Mouse (Mus musculus): ENCODE results near the gene Rnf151. TPM values are rescaled to one million over a fixed set of nuclear protein-coding genes. Genes with fewer than 3 reads are reported as not detected.

Gene Rnf151
- not detected for total RNA-seq (2021)
- polyA plus RNA-seq (2012; rRNA removed): 0.15 and 0.68 TPM in 2 replicates
- long read RNA-seq: 0 reads

GRCm38 (mm10) chr17:24717943-24718342 is at the start of gene Rnf151, which contains the start of gene Rps2:
TSS of gene Rnf151 (minus strand) at chr17:24718063.
TSS of gene Rps2 (plus strand) at chr17:24718116.
- WGBS: 73% methylated on average over 4 of the region's 4 CpGs
- no peak within 1 kb of the TSS for H3K4me3 ChIP-seq
- H3K9ac ChIP-seq (ENCODE audit: low read depth, low read length): no peak within 1 kb of the TSS
- no peaks in the 10 kb centered on the region for H3K79me2 ChIP-seq (replicated peaks; ENCODE audit: control insufficient read depth, insufficient read depth, low read length)
- intact Hi-C loops (cut with DNase I): no loop called here
- DNase-seq: no peak
- H3K4me1 ChIP-seq (ENCODE audit: control insufficient read depth, insufficient read depth, low read length): peaks cover 5% of the 10 kb centered on the region
- no peak within 1 kb of the TSS for H3K27ac ChIP-seq
- peaks cover 12% of the 10 kb centered on the region for H3K36me3 ChIP-seq (ENCODE audit: control insufficient read depth, insufficient read depth, low read length)
- H3K27me3 ChIP-seq (ENCODE audit: control insufficient read depth, insufficient read depth, low read length): no peaks in the 10 kb centered on the region
- TF ChIP-seq CTCF (IDR thresholded peaks at IDR 0.05) (no peak), EP300 (IDR thresholded peaks at IDR 0.05; ENCODE audit: insufficient read depth, low read depth, low read length) (no peak), POLR2A (IDR thresholded peaks at IDR 0.05; ENCODE audit: insufficient read depth, low read depth, low read length) (no peak)

- no peaks in the 10 kb centered on the region for H3K4me1 ChIP-seq (ENCODE audit: control insufficient read depth, insufficient read depth, low read length)
- no peaks in the 10 kb centered on the region for H3K27me3 ChIP-seq (ENCODE audit: control insufficient read depth, insufficient read depth, low read length)
- H3K9ac ChIP-seq (ENCODE audit: low read depth, low read length): no peak overlapping the region
- no peak overlapping the region for H3K27ac ChIP-seq
- H3K4me3 ChIP-seq: no peak overlapping the region
- intact Hi-C loops (cut with DNase I): no loop called here
- H3K36me3 ChIP-seq (ENCODE audit: control insufficient read depth, insufficient read depth, low read length): no peaks in the 10 kb centered on the region
- no peak for DNase-seq
- WGBS: 40% methylated on average over 12 of the region's 12 CpGs
- no peaks in the 10 kb centered on the region for H3K79me2 ChIP-seq (replicated peaks; ENCODE audit: control insufficient read depth, insufficient read depth, low read length)
- TF ChIP-seq CTCF (IDR thresholded peaks at IDR 0.05) (no peak), EP300 (IDR thresholded peaks at IDR 0.05; ENCODE audit: insufficient read depth, low read depth, low read length) (no peak), POLR2A (IDR thresholded peaks at IDR 0.05; ENCODE audit: insufficient read depth, low read depth, low read length) (no peak)
Measured at GRCm38 (mm10) chr17:24766266-24766875, 48.5 kb upstream of the Rnf151 start.

- H3K36me3 ChIP-seq (ENCODE audit: control insufficient read depth, insufficient read depth, low read length): no peaks in the 10 kb centered on the region
- no peak overlapping the region for H3K27ac ChIP-seq
- intact Hi-C loops (cut with DNase I): no loop called here
- H3K79me2 ChIP-seq (replicated peaks; ENCODE audit: control insufficient read depth, insufficient read depth, low read length): no peaks in the 10 kb centered on the region
- no peak overlapping the region for H3K9ac ChIP-seq (ENCODE audit: low read depth, low read length)
- no peaks in the 10 kb centered on the region for H3K27me3 ChIP-seq (ENCODE audit: control insufficient read depth, insufficient read depth, low read length)
- no peak for TF ChIP-seq EP300 (IDR thresholded peaks at IDR 0.05; ENCODE audit: insufficient read depth, low read depth, low read length)
- no peak for TF ChIP-seq CTCF (IDR thresholded peaks at IDR 0.05)
- no peak for TF ChIP-seq POLR2A (IDR thresholded peaks at IDR 0.05; ENCODE audit: insufficient read depth, low read depth, low read length)
- H3K4me1 ChIP-seq (ENCODE audit: control insufficient read depth, insufficient read depth, low read length): no peaks in the 10 kb centered on the region
- no peak overlapping the region for H3K4me3 ChIP-seq
- no peak for DNase-seq
- WGBS: 39% methylated on average over 21 of the region's 22 CpGs
Measured at GRCm38 (mm10) chr17:24765016-24765905, 47.4 kb upstream of the Rnf151 start.

- H3K27ac ChIP-seq: no peak overlapping the region
- no peak for DNase-seq
- WGBS: 53% methylated on average over 5 of the region's 5 CpGs
- TF ChIP-seq POLR2A (IDR thresholded peaks at IDR 0.05; ENCODE audit: insufficient read depth, low read depth, low read length): no peak
- TF ChIP-seq CTCF (IDR thresholded peaks at IDR 0.05): no peak
- TF ChIP-seq EP300 (IDR thresholded peaks at IDR 0.05; ENCODE audit: insufficient read depth, low read depth, low read length): no peak
- H3K79me2 ChIP-seq (replicated peaks; ENCODE audit: control insufficient read depth, insufficient read depth, low read length): no peaks in the 10 kb centered on the region
- H3K36me3 ChIP-seq (ENCODE audit: control insufficient read depth, insufficient read depth, low read length): no peaks in the 10 kb centered on the region
- intact Hi-C loops (cut with DNase I): no loop called here
- H3K9ac ChIP-seq (ENCODE audit: low read depth, low read length): no peak overlapping the region
- H3K27me3 ChIP-seq (ENCODE audit: control insufficient read depth, insufficient read depth, low read length): no peaks in the 10 kb centered on the region
- no peaks in the 10 kb centered on the region for H3K4me1 ChIP-seq (ENCODE audit: control insufficient read depth, insufficient read depth, low read length)
- no peak overlapping the region for H3K4me3 ChIP-seq
Measured at GRCm38 (mm10) chr17:24761121-24761520, 43.3 kb upstream of the Rnf151 start.

- Histone ChIP-seq H3K27me3 (ENCODE audit: control insufficient read depth, insufficient read depth, low read length) (peaks cover 10% of the 10 kb centered on the region), H3K27ac (no peak overlapping the region), H3K4me3 (no peak overlapping the region), H3K36me3 (ENCODE audit: control insufficient read depth, insufficient read depth, low read length) (no peaks in the 10 kb centered on the region), H3K79me2 (replicated peaks; ENCODE audit: control insufficient read depth, insufficient read depth, low read length) (no peaks in the 10 kb centered on the region), H3K9ac (ENCODE audit: low read depth, low read length) (no peak overlapping the region), H3K4me1 (ENCODE audit: control insufficient read depth, insufficient read depth, low read length) (no peaks in the 10 kb centered on the region; the same call in 1 of the 2 replicates)
- intact Hi-C loops (cut with DNase I): no loop called here
- no peak for DNase-seq
- 69% methylated on average over 1 of the region's 1 CpGs for WGBS
- TF ChIP-seq EP300 (IDR thresholded peaks at IDR 0.05; ENCODE audit: insufficient read depth, low read depth, low read length) (no peak), POLR2A (IDR thresholded peaks at IDR 0.05; ENCODE audit: insufficient read depth, low read depth, low read length) (no peak), CTCF (IDR thresholded peaks at IDR 0.05) (no peak)
Measured at GRCm38 (mm10) chr17:24757394-24757793, 39.5 kb upstream of the Rnf151 start.
